Mouse (Mus musculus) adrenal gland, postnatal 4 days (tissue): ENCODE measurements at regions not wholly inside any gene's neighbourhood (a gene's known extent, or its start where the extent isn't known, plus 50 kb on each side); places are given as distances from the start of the nearest gene placed in this dataset.
"Not testable (repeated sequence)": the region's sequence is repeated elsewhere in the genome, so short reads cannot be mapped to it uniquely, and the experiment has no call there.

Experiments used
- DNase-seq, 2 experiments: peaks; one replicate each; pipeline ENCODE4 v3.0.0; 2021 to 2022; ENCODE audit warnings: low spot score in 2 of 2, mixed read lengths in 2 of 2

DNA sequence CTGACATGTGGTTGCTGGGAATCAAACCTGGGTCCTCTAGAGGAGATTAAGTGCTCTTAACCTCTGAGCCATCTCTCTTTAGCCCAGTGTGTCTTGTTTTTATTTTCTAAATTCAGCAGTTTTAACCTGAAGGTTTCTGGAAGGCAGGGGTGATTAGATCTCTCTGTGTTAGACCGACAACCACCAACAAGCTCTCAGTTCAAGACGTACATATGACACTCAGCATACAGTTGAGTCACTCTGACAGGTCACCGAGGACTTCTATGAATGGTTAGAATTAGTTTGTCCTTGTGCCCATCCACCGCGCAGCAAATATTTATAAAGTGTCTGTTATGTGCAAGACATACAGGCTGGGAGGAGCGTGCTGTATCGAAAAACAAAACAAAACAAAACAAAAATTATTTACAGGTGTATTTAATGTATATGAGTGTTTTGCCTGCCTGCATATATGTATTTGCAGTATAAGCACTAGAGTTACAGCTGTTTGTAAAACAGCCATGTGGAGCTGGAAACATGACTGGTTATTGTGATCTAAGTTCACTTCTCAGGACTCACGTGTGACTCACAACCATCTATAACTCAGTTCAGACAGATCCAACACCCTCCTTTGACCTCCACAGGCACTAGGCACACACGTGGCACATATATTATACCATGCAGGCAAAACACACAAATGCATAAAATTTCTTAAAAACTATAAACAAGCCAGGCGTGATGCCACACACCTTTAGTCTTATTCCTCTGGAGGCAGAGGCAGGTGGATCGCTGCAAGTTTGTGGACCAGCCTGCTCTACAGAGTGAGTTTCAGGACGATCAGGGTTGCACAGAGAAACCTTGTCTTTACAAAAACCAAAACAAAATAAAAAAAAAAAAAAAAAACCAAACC lies 70.5 kb upstream of the Chd2 start:
- no peak for DNase-seq

DNA sequence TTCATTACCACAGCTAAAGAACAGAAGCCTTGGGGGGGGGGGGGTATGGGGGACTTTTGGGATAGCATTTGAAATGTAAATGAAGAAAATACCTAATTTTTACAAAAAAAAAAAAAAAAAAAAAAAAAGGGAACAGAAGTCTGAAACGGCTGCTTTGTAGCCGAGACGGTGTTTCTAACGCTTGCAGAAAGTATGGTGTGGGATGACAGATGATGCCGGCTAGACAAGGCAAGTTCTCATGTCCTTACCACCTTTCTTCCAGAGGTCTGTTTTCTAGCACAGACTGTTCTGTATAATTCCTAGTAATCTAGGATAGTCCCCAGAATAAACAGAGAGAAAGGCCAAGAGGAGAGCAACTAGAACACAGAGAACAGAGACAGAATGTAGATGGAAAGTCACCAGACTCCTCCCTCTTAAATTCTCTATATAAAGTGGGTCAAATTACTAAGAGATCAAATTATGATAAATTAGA lies 67.2 kb upstream of the Chd2 start:
- no peak for DNase-seq

DNA sequence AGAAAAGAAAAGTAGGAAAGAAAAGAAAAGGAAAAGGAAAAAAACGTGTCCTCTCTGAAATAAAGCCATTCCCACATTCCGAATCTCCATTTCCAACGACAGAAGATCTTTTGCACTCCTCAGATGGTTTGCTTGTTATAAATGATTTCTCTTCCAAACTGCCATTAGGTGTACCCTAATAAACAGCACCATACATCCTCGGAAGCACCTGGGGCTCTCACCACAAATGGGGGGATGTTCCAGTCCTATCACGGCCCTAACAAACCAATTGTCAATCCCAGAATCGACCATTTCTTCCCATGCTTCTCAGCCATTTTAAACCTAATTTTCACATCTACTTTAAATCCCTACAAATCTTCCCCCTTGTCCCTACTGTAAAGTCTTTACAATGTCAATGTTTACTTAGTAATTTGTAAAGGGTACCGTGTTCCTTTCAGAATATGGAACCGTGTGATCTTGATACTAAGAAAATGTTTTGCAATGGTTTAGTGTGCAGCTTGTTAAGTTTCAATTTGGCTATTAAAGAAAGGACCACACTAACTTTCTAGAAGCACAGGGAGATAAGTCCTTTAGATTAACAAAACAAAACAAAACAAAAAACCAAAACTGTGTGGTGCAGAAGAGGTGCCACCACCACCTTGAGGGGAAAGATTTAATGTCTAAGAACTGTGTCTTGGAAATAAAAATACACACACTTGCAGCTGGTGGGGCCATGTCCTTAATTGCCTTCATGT lies 66.6 kb upstream of the Chd2 start:
- no peak for DNase-seq

DNA sequence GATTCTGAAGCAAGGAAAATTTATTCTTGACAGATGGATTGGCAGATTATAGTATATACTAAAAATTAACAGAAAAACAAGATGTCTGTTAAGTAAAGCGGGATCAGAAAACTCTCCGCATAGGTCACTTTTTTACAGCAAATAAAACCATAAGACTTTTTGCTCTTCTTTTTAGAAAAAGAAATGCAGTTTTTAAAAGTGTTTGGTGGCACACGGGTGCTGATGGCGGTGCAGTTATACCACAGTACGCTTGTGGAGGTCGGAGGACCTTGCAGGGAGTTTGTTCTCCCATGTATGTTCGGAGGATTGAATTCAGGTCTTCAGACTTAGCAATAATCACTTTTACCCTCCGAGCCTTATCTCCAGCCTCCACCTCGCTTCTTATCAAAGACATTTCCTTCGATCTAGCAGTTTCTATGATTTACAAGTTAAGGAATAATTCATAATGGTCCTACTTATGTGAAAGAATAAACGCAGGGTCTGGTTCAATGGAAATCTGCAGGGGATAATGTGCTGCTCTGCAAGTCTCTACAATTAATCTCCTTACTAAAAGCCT lies 65.9 kb upstream of the Chd2 start:
- DNase-seq = no peak

DNA sequence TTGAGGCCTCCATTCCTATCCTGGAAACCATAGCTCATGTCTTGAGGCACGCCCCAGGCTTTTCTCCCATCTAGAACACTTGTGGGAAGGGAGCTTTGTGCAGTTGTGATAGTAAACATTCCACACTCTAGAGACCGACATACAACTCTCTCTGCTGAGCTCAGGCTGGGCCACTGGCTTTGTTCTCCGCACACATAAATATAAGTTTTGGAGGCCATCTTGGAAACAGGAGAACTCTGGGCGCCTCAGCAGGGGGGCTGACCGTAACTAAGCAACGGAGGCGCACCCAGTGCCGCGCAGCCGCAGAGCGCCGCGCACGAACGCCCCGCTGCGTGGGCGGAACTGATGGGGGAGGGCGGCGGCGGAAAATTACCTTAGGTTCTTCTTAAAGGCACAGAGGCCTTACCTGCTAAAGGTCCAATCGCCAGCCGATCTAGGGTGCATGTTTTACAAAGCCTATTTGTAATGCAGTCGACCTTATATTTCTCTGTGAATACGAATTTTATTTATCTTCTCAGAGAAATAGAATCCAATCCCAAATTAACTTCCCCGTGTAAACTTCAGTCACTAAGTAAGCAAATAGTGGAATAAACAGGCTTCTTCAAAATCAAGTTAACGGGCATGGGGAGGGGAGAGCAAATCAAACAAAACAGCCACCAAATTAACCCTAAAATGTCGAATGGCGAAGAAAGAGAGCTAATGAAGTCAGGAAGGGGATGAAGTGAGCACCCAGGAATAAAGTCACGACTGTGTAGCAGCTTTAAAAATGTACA lies 65.2 kb upstream of the Chd2 start:
- peak; percentile 83 to 84 for DNase-seq

DNA sequence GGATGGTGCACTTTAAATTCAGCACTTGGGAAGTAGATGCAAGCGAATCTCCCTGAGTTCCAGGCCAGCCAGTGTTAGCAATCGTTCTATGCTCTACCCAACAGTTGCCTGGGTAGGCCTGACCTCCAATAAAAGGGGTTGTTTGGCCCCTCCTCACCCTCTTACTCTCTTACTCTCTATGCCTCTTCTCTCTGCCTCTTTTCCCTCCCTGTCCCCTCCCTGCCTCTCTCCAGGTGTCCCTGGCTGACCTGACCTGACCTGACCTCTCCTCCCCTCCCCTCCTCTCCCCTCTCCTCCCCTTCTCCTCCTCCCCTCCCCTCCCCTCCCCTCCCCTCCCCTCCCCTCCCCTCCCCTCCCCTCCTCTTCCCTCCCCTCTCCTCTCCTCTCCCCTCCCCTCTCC lies 63.0 kb upstream of the Chd2 start:
- DNase-seq = no peak

DNA sequence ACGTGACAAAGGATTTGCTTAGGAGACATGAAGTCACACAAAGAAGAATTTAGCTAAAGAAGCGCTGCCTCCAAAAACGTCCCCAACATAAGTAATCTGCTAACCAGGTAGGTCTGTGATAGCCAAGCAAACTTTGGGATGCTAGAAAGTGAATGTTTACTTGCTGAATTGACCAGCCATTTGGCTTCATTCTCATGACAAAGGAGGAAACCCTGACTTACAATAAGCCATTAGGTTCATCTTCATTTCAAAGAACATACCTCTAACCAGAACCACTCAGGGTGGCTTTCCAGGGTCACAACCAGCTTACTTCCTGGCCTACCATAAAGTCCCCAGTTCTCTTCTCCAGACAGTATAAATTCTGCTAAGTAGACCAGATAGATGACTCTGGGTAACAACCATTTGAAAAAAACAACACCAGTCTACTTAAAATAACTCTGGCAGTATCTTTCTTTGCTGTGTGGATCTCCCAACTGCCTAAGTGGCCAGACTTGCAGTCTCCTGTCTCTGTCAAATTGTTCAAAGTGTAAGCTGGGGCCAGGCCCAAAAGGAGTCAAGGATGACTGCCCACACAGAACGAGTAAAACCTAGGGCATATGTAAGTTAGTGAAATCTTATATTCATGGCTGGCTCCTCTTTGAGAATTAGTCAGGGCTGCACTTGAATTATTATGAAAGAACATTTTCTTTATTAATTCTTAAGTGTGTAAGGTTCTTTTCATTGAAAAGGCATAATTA lies 61.4 kb upstream of the Chd2 start:
- no peak for DNase-seq

DNA sequence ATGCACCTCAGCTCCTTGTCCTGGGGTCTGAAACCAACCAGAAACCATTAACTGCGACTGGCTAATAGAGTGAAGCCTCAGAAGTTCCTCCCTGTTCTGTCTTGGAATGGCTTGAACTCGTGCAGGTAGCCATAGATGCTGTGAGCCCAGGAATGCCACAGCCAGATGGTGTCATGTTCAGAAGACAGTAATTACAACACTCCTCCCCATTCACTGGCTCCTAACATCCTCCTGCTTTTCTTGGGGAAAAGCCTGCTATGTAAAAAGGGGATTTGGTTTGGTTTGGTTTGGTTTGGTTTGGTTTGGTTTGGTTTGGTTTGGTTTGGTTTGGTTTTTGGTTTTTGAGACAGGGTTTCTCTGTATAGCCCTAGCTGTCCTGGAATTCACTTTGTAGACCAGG lies 59.7 kb upstream of the Chd2 start:
- DNase-seq = no peak

DNA sequence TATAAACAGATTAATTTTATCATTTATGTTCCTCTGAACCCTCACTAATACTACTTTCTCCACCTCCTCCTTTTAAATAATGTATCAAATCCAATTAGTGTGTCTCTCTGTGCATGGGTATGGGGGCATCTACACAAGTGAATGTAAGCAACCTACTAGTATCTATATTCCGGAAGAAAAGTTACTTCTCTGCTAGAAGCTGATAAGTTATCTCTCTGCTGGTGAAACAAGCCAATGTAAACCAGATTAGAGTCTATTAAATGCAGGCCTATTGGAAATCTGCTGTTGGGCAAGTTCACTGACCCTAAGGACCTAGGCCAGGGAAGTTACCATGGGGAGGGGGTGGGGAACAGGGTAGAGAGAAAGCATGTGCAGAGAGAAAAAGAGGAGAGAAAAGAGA lies 59.1 kb upstream of the Chd2 start:
- no peak for DNase-seq

DNA sequence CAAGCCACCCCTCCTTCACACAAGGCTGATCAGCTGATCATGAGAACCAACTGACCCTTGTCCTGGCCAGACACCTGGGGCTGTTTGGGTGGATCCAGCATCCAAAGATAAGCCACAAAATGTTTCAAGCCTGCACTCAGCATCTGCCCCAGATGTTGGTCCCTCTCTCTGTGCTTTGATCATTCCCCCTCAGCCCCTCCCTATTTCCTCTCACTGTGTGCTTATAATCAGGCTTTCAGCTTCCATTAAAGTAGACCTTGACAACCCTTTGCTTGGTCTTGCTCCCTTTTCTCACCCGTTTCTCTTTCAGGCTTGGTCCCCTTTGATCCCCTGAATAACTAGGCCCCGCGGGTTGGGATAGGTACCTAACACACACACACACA lies 58.4 kb upstream of the Chd2 start:
- not testable (repeated sequence) for DNase-seq

DNA sequence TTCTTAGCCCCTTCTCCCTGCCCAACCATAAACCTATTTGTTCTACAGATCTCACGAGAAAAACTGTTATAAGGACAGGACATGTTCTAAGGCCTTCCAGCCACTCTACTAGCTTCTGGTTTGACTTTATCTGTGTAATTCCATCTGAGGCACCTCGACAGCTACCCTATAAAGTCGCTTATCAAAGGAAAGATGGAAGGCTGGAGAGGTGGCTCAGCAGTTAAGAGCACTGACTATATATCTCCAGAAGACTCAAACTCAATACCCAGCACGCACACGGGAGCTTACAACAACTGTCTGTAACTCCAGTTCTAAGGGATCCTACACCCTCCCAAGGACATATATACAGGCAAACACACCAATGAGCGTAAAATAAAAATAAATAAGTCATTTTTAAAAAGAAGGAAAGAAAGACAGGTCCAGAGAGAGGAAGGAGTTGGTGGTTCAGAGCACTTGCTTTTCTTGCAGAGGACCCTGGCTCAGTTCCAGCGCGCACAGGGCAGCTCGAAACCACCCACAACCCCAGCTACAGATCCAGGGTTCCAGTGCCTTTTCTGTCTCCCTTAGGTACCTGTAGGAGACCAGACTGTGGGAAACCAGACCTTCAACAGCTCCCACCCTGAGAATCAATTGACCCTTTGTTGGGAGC lies 57.8 kb upstream of the Chd2 start:
- DNase-seq = no peak

DNA sequence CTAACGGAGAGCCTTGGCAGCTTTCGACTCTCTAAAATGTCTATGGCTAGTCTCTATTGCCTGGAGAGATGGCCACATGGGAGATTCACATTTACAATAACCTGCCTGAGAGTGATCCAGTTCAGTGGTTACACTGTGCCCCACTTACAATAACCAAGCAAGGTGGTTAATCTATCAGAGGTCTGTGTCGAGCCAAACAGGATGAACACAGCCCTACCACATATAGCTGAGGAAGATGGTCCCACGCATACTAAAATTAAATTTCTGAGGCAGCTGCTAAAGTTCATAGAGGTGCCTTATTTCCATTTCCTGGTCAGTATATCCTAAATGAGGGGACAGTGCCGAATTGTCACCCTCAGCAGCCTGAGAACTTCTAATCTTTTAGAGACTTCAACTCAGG lies 56.3 kb upstream of the Chd2 start:
- no peak for DNase-seq

DNA sequence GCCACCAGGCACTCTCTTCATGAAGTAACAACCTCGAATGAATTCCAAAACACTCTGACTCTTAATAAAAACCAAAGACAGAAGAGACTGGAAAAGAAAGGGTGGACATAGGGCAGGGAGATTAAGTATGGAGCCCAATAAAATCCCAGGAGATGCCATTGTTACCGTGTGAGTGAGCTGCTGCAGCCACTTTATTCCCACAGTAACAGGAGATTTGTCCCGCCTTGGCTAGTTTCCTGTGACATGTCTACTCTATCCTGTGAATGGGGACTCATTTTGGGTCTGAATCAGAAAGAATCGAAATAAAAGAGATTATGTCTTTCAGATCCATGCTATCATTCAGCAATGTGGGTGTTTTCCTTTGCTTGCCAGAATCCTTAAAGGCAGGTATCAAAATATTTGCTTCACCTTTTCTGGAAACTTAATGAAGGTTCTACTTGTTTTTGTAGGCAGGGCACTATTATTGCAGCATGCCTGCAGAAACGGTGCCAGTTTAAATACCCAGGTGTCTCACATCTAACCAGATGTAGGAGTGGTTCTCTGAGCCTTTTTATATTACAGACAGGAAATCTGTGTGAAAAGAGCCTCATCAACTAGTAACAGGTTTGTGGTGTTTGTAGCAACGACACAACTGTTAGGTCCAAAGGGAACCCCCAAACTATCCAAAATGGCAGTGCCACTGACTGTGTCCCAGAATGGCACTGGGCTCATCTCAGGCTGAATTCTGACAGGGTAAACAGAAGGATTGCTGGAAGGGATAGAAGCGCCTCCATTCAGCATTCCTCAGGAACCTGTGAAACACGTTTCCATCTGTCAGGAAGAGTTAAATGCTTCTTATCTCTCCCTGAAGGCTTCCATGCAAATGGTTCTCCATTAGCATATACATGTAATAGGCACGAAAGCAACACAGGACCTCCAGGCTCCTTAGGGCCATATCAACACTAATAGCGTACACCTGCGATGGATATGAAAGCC lies 55.5 kb upstream of the Chd2 start:
- DNase-seq = no peak

DNA sequence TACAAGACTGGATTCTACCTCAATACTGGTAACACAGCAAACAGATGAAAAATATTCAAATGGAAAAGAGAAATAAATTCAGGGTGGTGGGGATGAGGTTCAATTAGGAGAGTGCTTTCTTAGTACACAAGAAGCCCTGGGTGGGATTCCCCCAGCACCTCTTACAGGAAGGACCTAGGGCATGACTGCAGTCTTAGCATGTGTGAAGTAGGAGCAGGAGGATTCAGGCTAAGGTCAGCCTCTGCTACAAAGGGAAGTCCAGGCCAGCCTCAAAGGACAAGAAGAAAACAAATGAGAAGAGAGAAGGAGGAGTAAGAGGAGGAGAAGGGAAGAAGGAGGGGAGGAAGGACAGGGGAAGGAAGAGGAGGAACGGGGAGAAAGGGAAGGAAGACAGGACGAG lies 54.8 kb upstream of the Chd2 start:
- DNase-seq = no peak

DNA sequence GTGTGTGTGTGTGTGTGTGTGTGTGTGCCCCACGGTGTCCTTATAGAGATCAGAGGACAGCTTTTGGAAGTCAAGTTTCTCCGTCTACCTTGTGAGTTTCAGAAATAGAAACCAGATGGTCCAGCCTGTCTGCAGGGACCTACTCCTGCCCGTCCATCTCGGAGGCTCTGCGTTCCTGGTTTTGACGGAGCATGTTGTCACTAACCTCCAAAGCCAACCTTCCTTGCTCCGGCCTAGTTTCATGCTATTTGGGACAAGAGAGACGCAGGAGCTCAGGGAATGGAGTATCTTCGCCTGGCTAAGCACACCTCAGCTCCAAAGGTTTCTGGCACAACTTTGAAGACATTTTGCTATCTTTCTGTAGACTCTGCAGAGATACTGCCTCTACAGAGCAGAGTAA lies 54.2 kb upstream of the Chd2 start:
- DNase-seq = no peak

DNA sequence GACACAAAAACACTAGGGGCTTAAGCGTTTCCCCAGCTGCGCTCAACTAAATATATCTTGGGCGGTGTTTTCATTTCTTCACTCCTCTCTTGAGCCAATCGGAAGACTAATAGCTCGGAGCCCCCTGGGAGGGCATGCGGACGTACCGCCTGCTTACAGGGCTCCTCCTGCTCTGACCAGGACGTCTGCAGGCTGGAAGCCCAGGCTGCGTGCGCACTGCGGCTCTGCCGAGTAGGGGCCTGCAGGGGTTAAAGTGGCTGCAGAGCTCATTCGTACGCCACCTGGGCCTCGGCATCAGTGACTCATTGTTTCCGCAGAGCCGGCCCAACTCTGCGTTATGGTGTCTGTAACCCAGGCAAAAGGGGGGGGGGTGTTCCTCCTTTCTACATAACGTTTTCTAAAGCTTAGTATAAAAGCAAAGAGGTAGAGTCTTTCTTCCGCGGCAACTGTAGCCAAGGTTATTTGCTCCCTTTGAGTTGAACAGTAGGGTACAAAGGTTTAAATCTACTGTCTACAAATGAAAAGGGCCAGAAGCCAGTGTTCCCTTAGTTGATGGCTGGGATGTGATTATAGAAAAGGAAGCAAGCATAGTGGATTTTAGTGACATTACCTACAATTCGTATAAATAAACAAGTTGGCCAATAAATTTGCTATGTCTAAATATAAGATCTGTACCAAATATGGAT lies 53.7 kb upstream of the Chd2 start:
- peak; percentile 69 to 89 for DNase-seq

DNA sequence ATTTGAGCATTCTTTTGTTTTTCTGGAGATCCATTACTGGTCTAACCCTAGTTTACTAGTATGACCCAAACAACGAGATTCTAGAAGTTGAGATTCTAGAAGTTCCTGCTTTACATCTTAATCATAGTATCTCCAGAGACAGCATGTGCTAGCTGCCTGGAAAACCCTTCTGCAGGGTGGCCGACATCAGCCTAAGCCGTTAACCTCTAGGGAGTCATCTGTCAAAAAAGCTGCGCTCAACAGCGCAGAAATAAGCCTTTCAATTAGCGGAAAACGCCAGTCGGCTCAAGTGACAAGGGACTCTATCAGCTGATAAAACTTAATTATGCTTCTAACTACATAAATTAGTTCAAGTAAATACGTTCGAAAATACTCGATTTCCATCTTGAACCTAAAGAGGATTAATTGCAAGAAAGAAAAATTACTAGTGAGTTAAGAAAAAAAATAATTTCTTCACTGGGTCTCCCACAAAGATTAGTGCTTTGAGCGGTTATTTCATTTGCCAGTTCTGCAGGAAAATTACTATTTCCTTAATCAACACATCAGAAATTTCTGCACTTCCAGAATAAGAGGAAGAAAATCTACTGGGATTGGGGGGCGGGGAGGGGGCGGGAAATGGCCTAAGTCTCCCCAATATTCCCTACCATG lies 53.0 kb upstream of the Chd2 start:
- DNase-seq = no peak
